Mouse (Mus musculus): ENCODE data around the gene Pabpn1l.
A peak's percentile ranks its signal among the peaks of the same experiment; 100 is the strongest.
"Not testable (repeated sequence)": the region's sequence is repeated elsewhere in the genome, so short reads cannot be mapped to it uniquely, and the experiment has no call there.

Gene Pabpn1l

DNA sequence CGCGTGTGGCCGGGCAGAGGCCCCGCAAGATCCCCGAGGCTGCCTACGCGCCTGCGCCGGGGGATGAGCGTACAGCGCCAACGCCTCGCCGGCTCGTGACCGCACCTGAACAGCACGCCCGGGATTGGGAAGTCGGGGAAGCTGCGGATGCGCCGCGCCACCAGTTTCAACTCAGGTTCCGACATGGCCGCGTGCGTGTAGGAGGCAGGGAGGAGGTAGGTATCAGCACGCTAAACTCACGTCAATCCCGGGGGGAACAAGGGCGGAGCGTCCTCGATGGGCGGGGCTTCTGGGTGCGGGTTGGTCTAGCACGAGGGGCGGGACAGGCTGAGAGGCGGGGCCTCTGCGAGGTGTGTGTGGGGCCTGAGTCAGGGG is 45.9 kb downstream of the Pabpn1l start, which contains the start of gene Aprt:
TSS of gene Aprt (minus strand) at position 262 of the 375 bp plus-strand sequence.
- peak; percentile 82 for DNase-seq (ENCODE audit: low read depth, low spot score)

- no peak for DNase-seq (ENCODE audit: low read depth, low spot score)
Measured at GRCm38 (mm10) chr8:122575735-122576647, 46.5 kb downstream of the Pabpn1l start.

GRCm38 (mm10) chr8:122575286-122575685 is 47.3 kb downstream of the Pabpn1l start:
- no peak for DNase-seq (ENCODE audit: low read depth, low spot score)

DNA sequence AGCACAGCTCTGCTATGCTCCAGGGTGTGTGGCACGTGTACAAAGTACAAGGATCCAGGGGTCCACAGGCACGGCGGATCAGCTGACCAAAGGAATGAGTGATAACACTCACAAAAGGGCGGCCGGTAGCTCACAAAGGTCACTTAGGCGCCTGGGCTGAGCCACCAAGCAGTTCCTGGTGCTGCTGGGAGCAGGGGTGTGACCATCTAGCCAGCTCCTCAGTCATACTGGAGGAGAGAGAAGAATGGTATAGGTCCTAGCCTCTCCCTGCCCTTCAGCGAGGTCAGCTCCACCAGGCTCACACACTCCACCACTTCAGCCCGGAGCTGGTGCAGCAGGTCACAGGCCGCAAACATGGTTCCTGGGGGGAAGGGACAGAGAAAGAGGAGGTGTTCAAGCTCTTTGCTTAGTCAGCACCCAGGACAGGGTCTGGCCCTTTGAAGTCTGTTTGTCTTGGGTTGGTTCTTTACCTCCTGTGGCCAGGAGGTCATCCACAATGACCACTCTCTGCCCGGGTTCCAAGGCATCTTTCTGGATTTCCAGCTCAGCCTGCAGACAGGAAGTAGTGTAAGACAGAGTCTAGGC is 47.8 kb downstream of the Pabpn1l start:
- DNase-seq (ENCODE audit: low read depth, low spot score), result no peak

- DNase-seq (ENCODE audit: low read depth, low spot score), result no peak
Measured at GRCm38 (mm10) chr8:122574264-122574663, 48.3 kb downstream of the Pabpn1l start.

- no peak for DNase-seq (ENCODE audit: low read depth, low spot score)
Measured at GRCm38 (mm10) chr8:122573577-122573976, 49.0 kb downstream of the Pabpn1l start.

DNA sequence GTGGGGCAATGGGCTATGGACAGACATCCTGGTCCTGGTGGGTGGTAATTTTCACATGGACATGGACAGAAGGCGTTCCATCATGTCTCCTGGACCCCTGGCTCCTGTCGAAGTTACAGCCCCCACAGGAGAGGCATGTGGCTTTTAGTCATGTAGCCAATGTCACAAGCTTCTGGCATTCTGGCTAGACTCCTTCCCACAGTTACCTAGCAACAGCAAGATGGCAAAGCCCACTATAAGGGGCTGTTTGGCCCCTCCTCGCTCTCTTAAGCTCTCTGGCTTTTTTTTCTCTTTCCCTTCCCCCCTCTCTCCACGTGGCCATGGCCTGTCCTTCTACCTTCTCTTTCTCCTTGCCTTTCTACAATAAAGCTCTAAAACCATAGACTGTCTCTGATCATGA is 49.4 kb downstream of the Pabpn1l start:
- DNase-seq (ENCODE audit: low read depth, low spot score), result not testable (repeated sequence)

DNA sequence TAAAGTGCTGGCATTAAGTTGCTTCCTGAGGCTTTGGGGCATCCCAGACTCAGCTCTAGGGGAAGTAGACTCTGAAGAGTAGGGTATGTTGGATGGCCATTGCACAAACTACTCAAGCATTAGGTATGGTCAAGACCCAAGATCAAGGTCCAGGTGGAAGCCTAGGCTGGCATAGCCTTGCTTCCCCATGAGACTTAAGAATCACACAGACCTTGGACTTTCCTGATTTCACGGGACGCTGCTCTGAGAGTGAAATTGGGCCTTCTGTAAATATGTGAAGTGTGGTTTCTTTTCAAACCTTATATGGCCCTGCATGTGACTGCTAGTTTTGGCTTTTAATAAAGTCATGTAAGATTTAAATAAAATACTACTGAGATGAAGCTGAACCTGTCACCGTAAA is 49.8 kb downstream of the Pabpn1l start:
- no peak for DNase-seq (ENCODE audit: low read depth, low spot score)

- DNase-seq (ENCODE audit: low read depth, low spot score), result no peak
Measured at GRCm38 (mm10) chr8:122571750-122572267, 50.7 kb downstream of the Pabpn1l start.

- DNase-seq (ENCODE audit: low read depth, low spot score), result no peak
Measured at GRCm38 (mm10) chr8:122571153-122571552, 51.4 kb downstream of the Pabpn1l start.

- DNase-seq (ENCODE audit: low read depth, low spot score), result no peak
Measured at GRCm38 (mm10) chr8:122569996-122570395, 52.5 kb downstream of the Pabpn1l start.

Measured in retina, adult 2 months (tissue).